Mouse (Mus musculus): Measurements from ENCODE around the gene Nr2f1.

The Nr2f1 gene

GRCm38 (mm10) chr13:78200407-78200806 is 850 bp upstream of the Nr2f1 start:
- DNase-seq (ENCODE audit: low spot score in 2 of 2) = no peak

GRCm38 (mm10) chr13:78198871-78199641 is 501 bp downstream of the Nr2f1 start:
- DNase-seq (ENCODE audit: low spot score in 2 of 2) = peak in 1 of 2 experiments; percentile 53

GRCm38 (mm10) chr13:78198391-78198870 is 1.1 kb downstream of the Nr2f1 start:
- no peak for DNase-seq (ENCODE audit: low spot score in 2 of 2)

- DNase-seq (ENCODE audit: low spot score in 2 of 2) = no peak
Measured at GRCm38 (mm10) chr13:78197819-78198390, 1.7 kb downstream of the Nr2f1 start.

GRCm38 (mm10) chr13:78197286-78197818 is 2.2 kb downstream of the Nr2f1 start:
- no peak for DNase-seq (ENCODE audit: low spot score in 2 of 2)

GRCm38 (mm10) chr13:78196236-78196796 is 3.2 kb downstream of the Nr2f1 start:
- DNase-seq (ENCODE audit: low spot score in 2 of 2) = no peak

- no peak for DNase-seq (ENCODE audit: low spot score in 2 of 2)
Measured at GRCm38 (mm10) chr13:78195601-78196115, 3.9 kb downstream of the Nr2f1 start.

- no peak for DNase-seq (ENCODE audit: low spot score in 2 of 2)
Measured at GRCm38 (mm10) chr13:78194850-78195600, 4.5 kb downstream of the Nr2f1 start.

GRCm38 (mm10) chr13:78194135-78194849 is 5.3 kb downstream of the Nr2f1 start:
- DNase-seq (ENCODE audit: low spot score in 2 of 2) = no peak

- no peak for DNase-seq (ENCODE audit: low spot score in 2 of 2)
Measured at GRCm38 (mm10) chr13:78193211-78193610, 6.3 kb downstream of the Nr2f1 start.

GRCm38 (mm10) chr13:78189586-78189985 is 10.0 kb downstream of the Nr2f1 start:
- DNase-seq (ENCODE audit: low spot score in 2 of 2) = no peak

- DNase-seq (ENCODE audit: low spot score in 2 of 2) = no peak
Measured at GRCm38 (mm10) chr13:78187833-78188232, 11.7 kb downstream of the Nr2f1 start.

- DNase-seq (ENCODE audit: low spot score in 2 of 2) = no peak
Measured at GRCm38 (mm10) chr13:78186340-78186946, 13.1 kb downstream of the Nr2f1 start.

GRCm38 (mm10) chr13:78184786-78185466 is 14.6 kb downstream of the Nr2f1 start:
- DNase-seq (ENCODE audit: low spot score in 2 of 2) = no peak

GRCm38 (mm10) chr13:78183986-78184385 is 15.6 kb downstream of the Nr2f1 start:
- DNase-seq (ENCODE audit: low spot score in 2 of 2) = no peak

GRCm38 (mm10) chr13:78183004-78183403 is 16.6 kb downstream of the Nr2f1 start:
- DNase-seq (ENCODE audit: low spot score in 2 of 2) = no peak

GRCm38 (mm10) chr13:78181930-78182558 is 17.5 kb downstream of the Nr2f1 start:
- DNase-seq (ENCODE audit: low spot score in 2 of 2) = no peak

- no peak for DNase-seq (ENCODE audit: low spot score in 2 of 2)
Measured at GRCm38 (mm10) chr13:78181071-78181929, 18.3 kb downstream of the Nr2f1 start.

- DNase-seq (ENCODE audit: low spot score in 2 of 2) = no peak
Measured at GRCm38 (mm10) chr13:78180261-78180660, 19.3 kb downstream of the Nr2f1 start.
